Mouse (Mus musculus): Measurements from ENCODE around the gene Gnaq.

The Gnaq gene

DNA sequence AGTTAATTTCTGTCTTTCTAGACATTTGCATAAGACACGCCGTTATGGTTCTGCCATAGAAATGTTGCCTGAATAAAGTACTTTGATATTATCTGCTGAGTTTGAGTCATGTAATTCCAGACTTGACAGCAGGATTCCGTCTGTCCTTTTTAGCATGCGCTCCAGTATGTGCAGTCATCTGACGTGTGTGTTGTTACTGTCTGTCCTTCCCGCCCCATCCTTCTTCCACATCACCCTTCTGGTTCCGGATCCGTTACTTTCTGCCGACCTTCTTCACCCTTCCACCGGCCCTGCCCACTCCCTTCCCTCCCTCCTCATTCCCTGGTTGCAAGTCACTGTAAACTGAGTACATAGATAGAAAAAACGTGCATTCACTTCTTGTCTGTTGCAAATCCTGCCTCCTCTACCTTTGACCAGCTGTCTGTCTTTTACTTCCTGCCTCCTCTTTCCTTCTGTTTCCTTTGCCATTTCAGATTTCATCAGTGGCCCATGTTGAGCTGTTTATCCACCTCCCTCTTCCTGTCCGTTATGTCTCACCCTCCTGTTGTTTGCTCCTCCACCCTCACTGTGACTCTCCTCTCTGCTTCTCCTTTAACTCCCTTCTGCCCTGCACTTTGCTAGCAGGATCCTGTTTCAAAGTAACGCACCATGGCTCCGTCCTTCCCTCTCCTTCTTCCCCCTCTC, 185.6 kb downstream of the Gnaq start:
- no peak for DNase-seq (ENCODE audit: low spot score)

DNA sequence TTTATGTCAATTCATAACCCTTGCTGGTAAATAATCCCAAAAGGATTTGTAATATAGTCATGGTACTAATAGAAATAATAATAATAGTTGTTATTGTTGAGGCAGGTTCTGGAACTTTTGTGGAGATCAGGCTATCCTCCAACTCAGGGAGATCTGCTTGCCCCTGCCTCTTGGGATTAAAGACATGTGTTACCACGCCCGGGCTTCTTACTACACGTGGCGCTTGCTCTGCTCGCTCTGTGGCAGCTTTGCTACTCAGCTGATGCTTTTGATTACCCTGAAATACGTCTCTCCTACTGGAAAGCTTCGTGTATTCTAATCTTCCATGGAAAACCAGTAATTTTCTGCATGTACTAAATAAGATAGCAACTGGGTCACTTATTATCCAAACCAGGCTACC, 187.4 kb downstream of the Gnaq start:
- no peak for DNase-seq (ENCODE audit: low spot score)

- DNase-seq (ENCODE audit: low spot score), result peak; percentile 22
Observed at GRCm38 (mm10) chr19:16322986-16323385, 190.4 kb downstream of the Gnaq start.

GRCm38 (mm10) chr19:16324239-16324638, 191.6 kb downstream of the Gnaq start:
- DNase-seq (ENCODE audit: low spot score), result no peak

- peak; percentile 75 for DNase-seq (ENCODE audit: low spot score)
Observed at GRCm38 (mm10) chr19:16325911-16326310, 193.3 kb downstream of the Gnaq start.

DNA sequence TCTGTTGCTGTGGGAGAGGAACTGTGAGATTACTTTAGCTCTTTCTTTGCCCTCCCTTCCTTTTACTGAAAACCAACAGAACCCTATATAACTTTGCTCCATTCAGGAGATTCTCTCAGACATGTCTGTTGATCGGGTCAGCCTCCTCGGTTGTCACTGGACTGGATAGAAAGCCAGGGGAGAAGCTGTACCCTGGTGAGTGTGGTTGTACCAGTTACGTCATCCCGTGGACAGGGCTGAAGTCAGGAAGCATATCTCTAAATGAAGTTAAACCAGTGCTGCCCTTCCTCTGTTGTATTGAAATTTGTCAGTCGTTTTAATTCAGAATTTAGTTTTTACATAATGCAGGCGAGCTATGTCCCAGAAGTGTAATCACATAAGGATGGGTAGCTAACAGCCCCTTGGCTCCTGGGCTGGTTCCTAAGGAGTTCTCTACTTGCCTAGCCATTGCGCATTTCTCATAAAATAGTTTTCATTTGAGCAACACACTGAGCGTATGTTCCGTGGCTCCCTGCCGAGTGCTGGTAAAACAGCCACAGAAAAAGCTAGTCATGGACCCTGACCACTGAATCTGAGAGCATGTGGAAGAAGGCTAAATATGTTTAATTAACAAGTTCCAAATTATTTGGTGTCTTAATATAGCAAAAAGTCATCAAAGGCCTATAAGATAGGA, 194.9 kb downstream of the Gnaq start:
- no peak for DNase-seq (ENCODE audit: low spot score)

DNA sequence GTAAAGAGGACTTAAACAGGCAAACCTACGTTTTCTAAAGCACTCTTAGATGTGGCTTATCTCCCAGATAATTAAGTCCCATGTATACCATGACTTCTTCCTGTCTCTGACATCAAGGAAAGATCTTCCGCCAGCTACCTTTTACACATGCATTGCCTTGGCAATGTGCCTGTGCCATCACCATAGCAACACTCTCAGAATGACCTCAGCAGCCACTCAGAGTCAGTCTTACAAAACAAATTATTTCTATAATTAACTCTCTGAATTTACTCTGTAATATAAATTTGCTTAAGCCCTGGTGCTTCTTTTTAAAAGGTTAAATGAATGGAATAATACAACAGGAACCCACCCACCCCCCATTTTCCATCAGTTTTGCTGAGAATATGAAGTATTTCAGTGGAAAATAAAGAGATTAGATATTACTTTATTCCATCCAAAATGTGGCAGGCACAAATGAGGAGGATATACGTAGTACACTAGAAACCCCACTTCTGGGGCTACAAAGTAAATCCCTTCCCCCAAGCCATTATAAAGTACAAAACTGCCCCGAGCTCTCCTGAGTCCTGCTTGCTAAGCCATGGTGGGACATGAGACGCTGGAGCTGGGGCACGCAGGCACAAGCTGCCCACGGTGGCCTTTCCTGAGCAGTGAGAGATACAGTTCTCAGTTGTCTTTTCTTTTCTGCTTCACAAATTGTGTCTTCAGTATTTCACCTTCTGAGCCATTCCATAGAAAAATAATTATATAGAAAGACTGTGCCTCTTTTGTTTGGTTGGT, 195.6 kb downstream of the Gnaq start:
- peak; percentile 70 for DNase-seq (ENCODE audit: low spot score)

GRCm38 (mm10) chr19:16329056-16329455, 196.4 kb downstream of the Gnaq start:
- no peak for DNase-seq (ENCODE audit: low spot score)

DNA sequence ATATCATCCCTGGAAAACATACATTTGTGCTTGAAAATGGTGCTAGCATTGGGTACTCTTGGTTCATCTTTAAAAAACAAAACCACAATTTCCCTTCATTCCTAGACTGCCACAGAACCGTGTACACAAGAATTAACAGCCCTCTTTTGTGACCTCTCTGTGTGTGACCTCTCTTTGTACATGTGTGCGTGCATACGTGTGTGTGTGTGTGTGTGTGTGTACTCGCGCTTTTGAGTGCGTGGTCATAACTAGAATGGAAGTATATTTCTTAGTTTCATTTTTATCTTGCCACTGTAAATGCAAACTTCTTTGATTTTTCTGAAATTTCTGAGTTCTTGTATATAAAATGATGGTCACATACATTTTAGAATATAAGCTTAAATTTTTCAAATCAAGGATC, 197.0 kb downstream of the Gnaq start:
- DNase-seq (ENCODE audit: low spot score), result no peak

DNA sequence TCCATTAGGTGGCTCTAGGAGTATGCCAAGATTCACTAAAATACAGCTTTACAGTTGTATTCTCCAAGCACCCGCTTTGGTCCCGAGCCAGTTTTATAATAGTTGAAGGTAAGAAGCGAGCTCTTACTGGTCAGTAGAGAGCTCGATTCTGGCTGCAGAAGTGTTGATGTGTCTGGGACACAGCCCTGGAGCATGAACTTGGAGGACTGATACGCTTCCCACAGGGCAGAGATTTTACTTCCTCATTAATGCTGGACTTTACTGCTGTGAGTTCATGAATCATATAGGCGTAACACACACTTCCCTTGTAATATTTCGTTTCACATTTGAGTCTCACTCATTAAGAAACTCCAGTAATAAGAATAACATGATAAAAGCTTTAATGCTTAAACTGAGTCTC, 197.5 kb downstream of the Gnaq start:
- DNase-seq (ENCODE audit: low spot score), result no peak

DNA sequence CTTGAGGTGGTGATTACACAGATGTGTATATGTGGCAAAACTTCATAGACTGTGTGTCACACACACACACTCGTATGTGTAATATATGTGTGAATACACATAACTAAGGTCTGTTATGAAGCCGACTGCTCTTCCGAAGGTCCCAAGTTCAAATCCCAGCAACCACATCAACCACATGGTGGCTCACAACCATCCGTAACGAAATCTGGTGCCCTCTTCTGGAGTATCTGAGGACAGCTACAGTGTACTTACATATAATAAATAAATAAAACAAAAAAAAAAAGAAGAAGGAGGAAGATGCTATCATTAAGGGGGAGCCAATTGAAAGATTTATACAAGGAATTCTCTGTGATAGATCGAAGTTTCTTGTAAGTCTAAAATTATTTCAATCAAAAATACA, 198.4 kb downstream of the Gnaq start:
- no peak for DNase-seq (ENCODE audit: low spot score)

GRCm38 (mm10) chr19:16337866-16338530, 205.4 kb downstream of the Gnaq start:
- DNase-seq (ENCODE audit: low spot score), result no peak

- DNase-seq (ENCODE audit: low spot score), result no peak
Observed at GRCm38 (mm10) chr19:16339954-16340586, 207.4 kb downstream of the Gnaq start.

- no peak for DNase-seq (ENCODE audit: low spot score)
Observed at GRCm38 (mm10) chr19:16342702-16343101, 210.1 kb downstream of the Gnaq start.

GRCm38 (mm10) chr19:16345516-16345915, 212.9 kb downstream of the Gnaq start:
- DNase-seq (ENCODE audit: low spot score), result no peak

GRCm38 (mm10) chr19:16347037-16347436, 214.4 kb downstream of the Gnaq start:
- DNase-seq (ENCODE audit: low spot score), result no peak

DNA sequence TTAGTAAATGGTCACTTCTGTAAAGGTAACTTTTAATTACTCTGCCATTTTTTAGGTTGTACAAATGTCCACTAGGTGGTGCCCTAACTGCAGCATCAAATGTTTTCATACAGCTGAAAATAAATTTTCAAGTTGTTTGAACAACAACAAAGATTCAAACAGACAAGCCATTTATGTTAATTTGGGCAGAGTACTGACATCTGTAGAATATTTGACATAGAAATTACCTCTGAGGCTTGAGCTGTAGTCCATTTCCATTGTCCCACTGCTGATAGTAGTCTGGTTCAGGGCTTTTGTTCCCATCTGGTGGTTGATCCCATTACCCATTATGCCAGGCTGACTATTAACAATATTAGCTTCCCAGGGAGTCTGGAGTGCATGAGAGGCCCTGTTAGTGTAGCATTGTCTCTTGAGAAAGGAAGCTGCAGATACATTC, 221.1 kb downstream of the Gnaq start:
- DNase-seq (ENCODE audit: low spot score), result peak; percentile 45

DNA sequence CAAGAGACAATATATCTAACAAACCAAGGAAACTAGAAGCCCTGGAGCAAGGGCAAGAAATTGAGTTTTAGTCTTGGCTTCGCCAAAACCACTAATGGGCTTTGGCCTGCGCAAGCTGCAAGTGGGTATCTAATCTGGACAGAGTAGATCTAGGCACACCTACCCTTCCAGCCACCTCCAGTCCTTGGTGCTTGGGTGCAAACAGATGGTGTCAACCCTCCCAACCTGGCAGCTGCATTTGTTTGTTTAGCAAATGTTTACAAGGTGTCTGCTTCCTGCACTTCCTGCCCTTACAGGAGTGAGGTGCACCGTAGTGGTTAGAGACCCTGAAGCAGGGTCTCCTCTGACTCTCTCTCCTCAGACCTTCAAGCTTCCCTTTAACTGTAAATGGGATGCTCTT, 225.5 kb downstream of the Gnaq start:
- no peak for DNase-seq (ENCODE audit: low spot score)

GRCm38 (mm10) chr19:16358905-16359304, 226.3 kb downstream of the Gnaq start:
- peak; percentile 37 for DNase-seq (ENCODE audit: low spot score)

GRCm38 (mm10) chr19:16366465-16367063, 233.9 kb downstream of the Gnaq start:
- DNase-seq (ENCODE audit: low spot score), result no peak

DNA sequence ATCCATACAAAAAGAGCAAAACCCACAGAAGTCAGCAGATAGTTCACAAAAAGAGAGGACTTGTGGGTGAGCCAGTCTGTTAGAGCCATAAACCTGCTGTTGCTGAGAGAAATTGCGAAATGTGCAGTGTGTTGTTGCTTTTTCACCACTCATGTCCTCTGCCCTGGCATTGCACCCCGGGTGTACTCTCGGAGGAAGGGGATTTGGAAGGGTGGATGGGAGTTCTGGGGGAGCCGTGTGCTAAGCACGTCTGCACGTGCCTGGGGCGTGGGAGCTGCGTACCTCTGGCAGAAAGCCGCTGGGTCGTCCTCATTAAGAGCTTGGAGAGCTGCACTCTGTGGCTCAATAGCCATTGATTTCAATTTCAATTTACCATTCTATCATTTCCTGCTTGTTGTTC, 234.6 kb downstream of the Gnaq start:
- peak; percentile 30 for DNase-seq (ENCODE audit: low spot score)

- no peak for DNase-seq (ENCODE audit: low spot score)
Observed at GRCm38 (mm10) chr19:16371680-16372079, 239.0 kb downstream of the Gnaq start.

Measured in lung, postnatal 25 days (tissue).